Mouse (Mus musculus) heart, embryonic 11.5 days (tissue): ENCODE measurements around the gene Nelfb. TPM values are rescaled to one million over a fixed set of nuclear protein-coding genes. Genes with fewer than 3 reads are reported as not detected.

Experiments
- ATAC-seq: fragments of 200-750 bp; cut with Nextera tagmentation; replicated peaks from 2 replicates; pipeline ENCODE4 v1.8.0; 2017; ENCODE audit warnings: moderate library complexity; ENCODE audit not compliant: insufficient number of reproducible peaks, low FRiP score, low TSS enrichment
- H3K27ac ChIP-seq: fragments of 300-500 bp; sonication (generic); 2 replicates; pipeline ENCODE4 v1.5.1; 2014; ENCODE audit warnings: mild to moderate bottlenecking, low read depth, low read length
- H3K27me3 ChIP-seq: fragments of 300-500 bp; sonication (generic); 2 replicates; pipeline ENCODE4 v1.6.1; 2014; ENCODE audit warnings: mild to moderate bottlenecking, low read length, mixed read lengths; ENCODE audit not compliant: control insufficient read depth, insufficient read depth
- H3K36me3 ChIP-seq: fragments of 300-500 bp; sonication (generic); 2 replicates; pipeline ENCODE4 v1.6.1; 2014; ENCODE audit warnings: mild to moderate bottlenecking, low read length, moderate library complexity, mixed read lengths; ENCODE audit not compliant: control insufficient read depth, insufficient read depth
- H3K4me1 ChIP-seq: fragments of 300-500 bp; sonication (generic); 2 replicates; pipeline ENCODE4 v1.6.1; 2014; ENCODE audit warnings: low read length; ENCODE audit not compliant: control insufficient read depth, insufficient read depth
- H3K4me2 ChIP-seq: fragments of 300-500 bp; sonication (generic); 2 replicates; pipeline ENCODE4 v1.6.1; 2014; ENCODE audit warnings: mild to moderate bottlenecking, moderate library complexity
- H3K4me3 ChIP-seq: fragments of 300-500 bp; sonication (generic); 2 replicates; pipeline ENCODE4 v1.5.1; 2014; ENCODE audit warnings: low read depth, low read length
- H3K9ac ChIP-seq: fragments of 300-500 bp; sonication (generic); 2 replicates; pipeline ENCODE4 v1.6.1; 2014; ENCODE audit warnings: mild to moderate bottlenecking, low read depth, low read length, moderate library complexity
- H3K9me3 ChIP-seq: fragments of 300-500 bp; sonication (generic); replicated peaks from 2 replicates; pipeline ENCODE4 v1.6.1; 2016; ENCODE audit warnings: low read length; ENCODE audit not compliant: control insufficient read depth
- WGBS: fragments of 180-500 bp; shearing (Covaris S2); extraction: QIAGEN DNeasy Blood & Tissue Kit; methylation state at CpG from one replicate; pipeline ENCODE4 v1.1.7; 2014; ENCODE audit not compliant: insufficient replicate concordance; 5-methylcytosine and 5-hydroxymethylcytosine counted together
- polyA plus RNA-seq: library from polyadenylated mRNA; unstranded; fragments of >200 nt; fragmentation: Nextera tagmentation; extraction: Ambion mirVana; gene quantifications from 2 replicates; pipeline ENCODE4 v1.2.1, GENCODE M21; 2014

The Nelfb gene
- polyA plus RNA-seq, 1 experiment from 2014 or later = 62.9 TPM

DNA sequence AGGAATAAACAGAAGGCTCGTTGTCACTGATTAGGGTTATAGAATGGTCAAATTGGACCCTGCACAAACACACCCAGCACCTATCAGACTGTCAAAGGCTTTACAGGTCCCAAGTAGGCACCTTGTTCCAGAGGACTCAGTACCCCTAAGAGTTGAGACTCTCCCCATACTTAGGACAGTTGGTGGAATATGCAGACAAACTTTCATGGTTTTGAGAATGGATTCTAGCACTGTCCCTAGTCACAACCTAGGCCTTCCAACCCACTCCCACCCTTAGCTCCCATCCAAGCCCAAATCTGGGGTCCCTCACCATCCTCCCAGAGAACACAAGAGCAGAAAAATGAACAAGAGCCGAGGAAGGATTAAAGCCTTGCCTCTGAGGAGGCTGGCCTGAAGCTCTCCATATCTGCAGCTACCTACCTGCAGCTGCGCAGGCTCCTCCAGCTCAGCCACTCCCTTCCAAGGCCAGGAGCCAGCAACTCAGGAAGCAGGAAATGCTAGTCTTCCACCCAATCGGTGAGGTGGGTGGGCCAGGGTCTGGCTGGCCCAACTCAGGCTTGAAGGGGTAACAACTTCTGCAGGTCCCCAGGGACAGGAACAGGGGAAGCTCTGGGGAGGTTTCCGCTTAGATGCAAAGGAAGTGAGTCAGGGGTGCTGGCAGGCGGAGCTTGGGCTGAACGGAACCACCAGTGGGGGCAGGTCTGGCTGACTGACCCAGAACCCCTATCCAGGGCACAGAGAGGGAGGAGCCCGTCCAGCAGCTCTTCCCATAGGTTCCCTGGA is 14.9 kb downstream of the Nelfb start, which contains the start of gene Tor4a:
Tor4a (minus strand) TSS at position 715 of the 783 bp plus-strand sequence.
- ATAC-seq = peak; percentile 59
- WGBS = 8% methylated on average over 8 of the region's 8 CpGs
- Histone ChIP-seq H3K9me3 (no peaks in the 10 kb centered on the region), H3K4me3 (peak within 1 kb of the TSS; percentile 43), H3K9ac (peak within 1 kb of the TSS; percentile 54), H3K27me3 (peaks cover 21% of the 10 kb centered on the region), H3K4me1 (peaks cover 32% of the 10 kb centered on the region), H3K27ac (peak within 1 kb of the TSS; percentile 70), H3K36me3 (peaks cover 15% of the 10 kb centered on the region), H3K4me2 (peak within 1 kb of the TSS; percentile 76)

DNA sequence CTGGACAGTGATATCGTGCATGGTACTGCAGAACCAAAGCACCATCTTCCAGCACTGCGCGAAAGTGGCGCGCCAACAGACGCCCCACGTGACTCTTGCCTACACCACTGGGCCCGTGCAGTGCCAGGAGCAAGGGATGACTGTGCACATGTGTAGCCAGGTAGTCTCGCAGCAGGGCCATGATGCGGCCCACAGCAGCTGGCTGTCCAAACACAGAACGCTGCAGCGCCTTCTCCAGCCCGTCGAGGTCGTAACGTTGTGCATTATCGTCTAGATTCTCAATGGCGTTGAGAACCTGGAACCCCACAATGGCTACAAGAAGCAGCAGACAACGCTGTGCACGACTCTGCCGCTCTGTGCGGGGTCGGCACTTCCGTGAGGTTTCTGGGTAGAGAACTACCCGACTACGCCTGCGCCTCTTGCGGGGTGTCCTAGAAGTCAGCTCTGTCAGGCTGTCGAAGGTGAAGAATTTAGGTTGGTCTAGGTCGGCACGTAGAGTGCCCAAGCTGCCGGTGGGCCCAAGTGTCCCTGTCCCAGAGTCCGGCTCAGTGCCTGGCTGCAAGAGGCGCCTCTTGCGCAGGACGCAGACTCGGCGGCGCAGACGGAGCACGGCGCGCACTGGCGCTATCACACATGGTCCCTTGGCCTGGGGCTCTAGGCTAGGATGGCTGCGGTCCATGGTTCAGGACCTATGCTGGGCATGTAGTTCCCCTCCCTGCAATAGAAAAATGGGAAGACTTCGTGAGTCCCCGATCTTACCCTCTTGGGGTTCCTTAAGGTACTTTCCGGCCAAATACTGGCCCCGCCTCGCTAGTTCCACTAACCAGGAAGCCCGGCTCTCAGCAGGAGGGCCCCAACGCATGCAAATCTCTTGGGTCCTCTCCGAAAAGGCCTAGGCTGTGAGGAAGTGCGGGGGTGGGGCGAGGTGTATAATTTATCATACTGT is 15.8 kb downstream of the Nelfb start:
- Histone ChIP-seq H3K27me3 (peaks cover 21% of the 10 kb centered on the region), H3K9ac (peak overlapping the region; percentile 54), H3K27ac (peak overlapping the region; percentile 70)

DNA sequence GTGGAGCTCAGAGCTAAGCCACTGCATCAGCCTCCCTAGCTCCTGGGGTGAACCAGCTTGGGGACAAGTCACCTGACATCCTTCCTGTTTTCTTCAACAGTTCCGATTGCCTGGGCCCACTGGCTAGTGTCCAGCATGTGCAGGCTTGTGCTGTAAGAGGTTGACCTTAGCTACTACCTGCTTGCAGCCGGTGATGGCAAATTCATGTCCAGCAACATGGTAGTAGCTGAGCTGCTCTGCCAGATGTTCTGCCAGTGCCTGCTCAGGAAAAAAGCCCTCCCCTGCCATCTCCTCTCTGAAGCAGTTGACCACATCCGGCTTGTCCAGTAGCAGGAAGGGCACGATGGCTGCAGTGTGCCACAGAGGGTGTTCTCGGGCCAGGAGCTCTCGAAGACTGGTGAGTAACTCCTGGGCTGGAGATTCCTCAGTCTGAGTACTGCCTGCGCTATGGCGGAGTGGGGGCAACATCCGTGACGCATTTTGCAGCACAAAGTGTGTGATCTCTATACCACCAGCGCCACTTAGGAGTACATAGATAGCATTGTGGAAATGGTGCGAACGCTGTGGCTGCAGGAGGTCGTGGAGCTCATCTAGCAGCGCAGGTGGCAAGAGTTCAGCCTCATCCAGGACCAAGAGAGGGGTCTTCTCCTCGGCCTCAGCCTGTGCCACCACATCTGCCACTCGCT is 16.7 kb downstream of the Nelfb start:
- ATAC-seq = no peak

More for the DNA sequence above, 15.8 kb downstream of the Nelfb start:
- 14% methylated on average over 55 of the region's 55 CpGs for WGBS
- Histone ChIP-seq H3K4me1 (peaks cover 32% of the 10 kb centered on the region), H3K9me3 (no peaks in the 10 kb centered on the region), H3K36me3 (peaks cover 9% of the 10 kb centered on the region; the same call in 1 of the 2 replicates), H3K4me2 (peak overlapping the region; percentile 76), H3K4me3 (peak overlapping the region; percentile 43)
- ATAC-seq = no peak

DNA sequence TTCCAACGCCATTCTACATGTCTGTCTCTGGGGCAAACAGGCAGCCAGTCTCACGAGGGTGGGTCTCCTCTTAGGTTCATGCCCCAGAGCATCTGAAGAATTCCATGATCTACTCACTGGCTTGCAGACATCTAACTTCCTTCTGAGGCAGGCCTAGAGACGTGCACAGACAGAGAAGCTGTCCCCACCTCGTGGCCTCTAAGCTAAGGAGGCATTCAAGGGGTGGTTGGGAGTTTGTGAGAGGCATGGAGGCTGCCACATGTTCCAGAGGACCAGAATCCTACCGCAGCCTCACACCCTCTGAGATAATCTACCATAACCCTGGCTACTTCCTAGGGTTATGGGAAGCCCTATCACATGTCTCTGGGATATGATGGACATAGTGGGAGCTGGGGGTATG is 17.3 kb downstream of the Nelfb start:
- no peak overlapping the region for H3K4me2 ChIP-seq
- H3K4me3 ChIP-seq = no peak overlapping the region
- no peak overlapping the region for H3K9ac ChIP-seq
- H3K9me3 ChIP-seq = no peaks in the 10 kb centered on the region
- peaks cover 32% of the 10 kb centered on the region for H3K4me1 ChIP-seq
- H3K36me3 ChIP-seq = no peaks in the 10 kb centered on the region; the same call in 1 of the 2 replicates
- H3K27me3 ChIP-seq = peaks cover 21% of the 10 kb centered on the region
- no peak for ATAC-seq
- 73% methylated on average over 5 of the region's 5 CpGs for WGBS
- H3K27ac ChIP-seq = no peak overlapping the region

More for the DNA sequence above, 16.7 kb downstream of the Nelfb start:
- Histone ChIP-seq H3K9ac (no peak overlapping the region; the same call in 1 of the 2 replicates), H3K27ac (no peak overlapping the region), H3K4me2 (peak overlapping the region; percentile 76), H3K4me3 (no peak overlapping the region), H3K36me3 (peaks cover under 1% of the 10 kb centered on the region; the same call in 1 of the 2 replicates), H3K9me3 (no peaks in the 10 kb centered on the region), H3K27me3 (peaks cover 21% of the 10 kb centered on the region), H3K4me1 (peaks cover 32% of the 10 kb centered on the region)
- 73% methylated on average over 17 of the region's 17 CpGs for WGBS

DNA sequence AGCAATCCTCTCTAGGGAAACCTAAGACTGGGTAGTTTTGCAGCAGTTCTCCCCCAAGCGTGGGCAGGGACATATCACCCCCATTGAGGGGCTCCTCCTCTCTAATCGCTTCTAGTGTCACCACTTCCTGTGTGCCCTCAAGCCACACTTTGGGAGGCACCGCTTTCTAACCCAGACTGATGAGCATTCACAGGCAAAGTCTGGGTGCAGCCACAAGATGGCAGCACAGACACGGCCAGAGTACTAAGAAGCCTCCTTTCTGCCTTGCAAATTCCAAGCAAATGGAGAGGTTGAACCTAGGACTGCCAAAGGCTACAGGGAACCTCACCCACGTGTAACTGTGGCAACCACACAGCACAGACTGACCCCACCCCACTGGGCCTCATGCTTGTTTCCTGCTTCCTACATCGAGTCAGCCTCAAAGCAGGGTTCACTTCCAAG is 17.9 kb downstream of the Nelfb start:
- ATAC-seq = 0 out of 2 replicates have a peak, but pooled peaks have one; percentile 41

DNA sequence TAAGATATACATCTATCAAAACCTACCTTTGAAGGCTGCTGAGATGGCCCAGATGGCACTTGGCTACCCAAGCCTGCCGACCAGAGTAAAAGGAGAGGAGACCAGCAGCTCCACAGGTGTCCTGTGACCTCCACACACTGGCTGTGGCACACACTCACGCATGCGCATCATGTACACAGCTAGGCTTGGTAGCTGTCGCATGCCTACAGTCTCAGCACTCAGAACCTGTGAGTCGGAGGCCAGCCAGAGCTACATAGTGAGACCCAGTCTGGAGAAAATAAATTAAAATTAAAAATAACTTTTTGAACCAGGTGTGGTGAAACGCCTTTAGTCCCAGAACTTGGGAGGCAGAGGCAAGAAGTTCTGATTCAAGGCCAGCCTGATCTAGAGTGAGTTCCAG is 23.4 kb downstream of the Nelfb start:
- 76% methylated on average over 6 of the region's 6 CpGs for WGBS
- Histone ChIP-seq H3K9me3 (no peaks in the 10 kb centered on the region), H3K4me2 (no peak overlapping the region), H3K4me3 (no peak overlapping the region), H3K36me3 (no peaks in the 10 kb centered on the region), H3K27ac (no peak overlapping the region), H3K9ac (no peak overlapping the region), H3K27me3 (peaks cover 22% of the 10 kb centered on the region), H3K4me1 (no peaks in the 10 kb centered on the region)
- ATAC-seq = no peak

More for the DNA sequence above, 17.9 kb downstream of the Nelfb start:
- under 1% methylated on average over 6 of the region's 6 CpGs for WGBS
- no peak overlapping the region for H3K27ac ChIP-seq
- H3K36me3 ChIP-seq = no peaks in the 10 kb centered on the region; the same call in 1 of the 2 replicates
- peaks cover 21% of the 10 kb centered on the region for H3K27me3 ChIP-seq
- peaks cover 32% of the 10 kb centered on the region for H3K4me1 ChIP-seq
- no peak overlapping the region for H3K9ac ChIP-seq
- peak overlapping the region; percentile 43 for H3K4me2 ChIP-seq
- no peak overlapping the region for H3K4me3 ChIP-seq
- no peaks in the 10 kb centered on the region for H3K9me3 ChIP-seq

DNA sequence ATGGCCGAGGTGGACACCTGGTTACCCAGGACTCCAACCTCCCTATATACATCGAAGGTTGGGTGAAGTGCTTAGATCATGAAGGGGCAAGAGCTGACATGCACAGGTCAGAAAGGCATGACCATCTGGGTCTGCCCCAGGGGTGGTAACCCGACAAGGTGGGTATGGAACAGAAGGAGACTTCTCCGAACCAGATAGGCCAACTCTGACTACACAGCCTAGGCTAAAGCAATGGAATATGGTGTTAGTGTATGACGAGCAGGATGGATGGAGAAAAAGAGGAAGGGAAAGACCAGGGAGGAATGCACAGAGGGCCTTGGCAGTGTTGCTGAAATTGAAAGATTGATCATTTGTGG is 24.7 kb downstream of the Nelfb start:
- Histone ChIP-seq H3K27ac (no peak overlapping the region), H3K4me2 (peak overlapping the region; percentile 87)

More for the DNA sequence above, 24.7 kb downstream of the Nelfb start:
- 29% methylated on average over 5 of the region's 5 CpGs for WGBS
- peak overlapping the region; percentile 48 for H3K4me3 ChIP-seq
- H3K36me3 ChIP-seq = no peaks in the 10 kb centered on the region
- ATAC-seq = no peak
- 0 out of 2 replicates have a peak overlapping the region, but pooled peaks have one; percentile 50 for H3K9ac ChIP-seq
- H3K9me3 ChIP-seq = no peaks in the 10 kb centered on the region
- H3K4me1 ChIP-seq = peaks cover 3% of the 10 kb centered on the region; the same call in 1 of the 2 replicates
- peaks cover 25% of the 10 kb centered on the region for H3K27me3 ChIP-seq
